Mouse (Mus musculus) MEL (cell line): ENCODE data around the gene Nkx2-9.

Experiments used
- CHD2 ChIP-seq: IDR thresholded peaks from 2 replicates; pipeline ENCODE4 v1.6.1; 2011; ENCODE audit warnings: low read length, improper control_type of control experiment
- CTCF ChIP-seq, 3 experiments: IDR thresholded peaks in 2 of 3; conservative IDR thresholded peaks in 1 of 3; 2 replicates each; pipeline ENCODE4 v1.5.1; 2011 to 2012; ENCODE audit warnings: low read length in 3 of 3, low read depth in 2 of 3, mild to moderate bottlenecking in 2 of 3, improper control_type of control experiment in 1 of 3, inconsistent platforms in 1 of 3, mixed read lengths in 1 of 3, moderate library complexity in 1 of 3; ENCODE audit not compliant: control insufficient read depth in 1 of 3, insufficient read depth in 1 of 3, poor library complexity in 1 of 3, severe bottlenecking in 1 of 3
- E2F4 ChIP-seq: IDR thresholded peaks from 2 replicates; pipeline ENCODE4 v1.6.1; 2011; ENCODE audit warnings: low read depth, low read length, improper control_type of control experiment, borderline replicate concordance
- ELF1 ChIP-seq: IDR thresholded peaks from 2 replicates; pipeline ENCODE4 v1.6.1; 2014; ENCODE audit warnings: low read depth, mild to moderate bottlenecking, inconsistent platforms, low read length, improper control_type of control experiment, moderate library complexity
- GATA1 ChIP-seq: IDR thresholded peaks from 2 replicates; pipeline ENCODE4 v1.6.1; 2011; ENCODE audit warnings: low read depth, low read length, improper control_type of control experiment
- HCFC1 ChIP-seq: IDR thresholded peaks from 2 replicates; pipeline ENCODE4 v1.6.1; 2012; ENCODE audit warnings: low read depth, mild to moderate bottlenecking, inconsistent platforms, low read length, improper control_type of control experiment, moderate library complexity
- JUND ChIP-seq: IDR thresholded peaks from 2 replicates; pipeline ENCODE4 v1.6.1; 2011; ENCODE audit warnings: low read depth, mild to moderate bottlenecking, improper control_type of control experiment, low read length
- MAZ ChIP-seq: IDR thresholded peaks from 2 replicates; pipeline ENCODE4 v1.6.1; 2012; ENCODE audit warnings: low read depth, mild to moderate bottlenecking, inconsistent platforms, low read length, improper control_type of control experiment
- NRF1 ChIP-seq: IDR thresholded peaks from 2 replicates; pipeline ENCODE4 v1.6.1; 2014; ENCODE audit warnings: low read depth, mild to moderate bottlenecking, inconsistent platforms, low read length, improper control_type of control experiment, moderate library complexity; ENCODE audit not compliant: poor library complexity, insufficient read depth, severe bottlenecking
- POLR2A ChIP-seq, 2 experiments: IDR thresholded peaks; 2 replicates each; pipeline ENCODE4 v1.6.1; 2011 to 2012; ENCODE audit warnings: low read length in 2 of 2, mild to moderate bottlenecking in 2 of 2, control low read depth in 1 of 2, improper control_type of control experiment in 1 of 2, low read depth in 1 of 2, moderate library complexity in 1 of 2; ENCODE audit not compliant: control insufficient read depth in 1 of 2, insufficient read depth in 1 of 2, poor library complexity in 1 of 2
- POLR2AphosphoS5 ChIP-seq: IDR thresholded peaks from 2 replicates; pipeline ENCODE4 v1.6.1; 2012; ENCODE audit warnings: low read depth, borderline replicate concordance, mild to moderate bottlenecking, inconsistent platforms, low read length, moderate library complexity, mixed read lengths
- TBP ChIP-seq: IDR thresholded peaks from 2 replicates; pipeline ENCODE4 v1.8.0; 2011; ENCODE audit warnings: low read depth, low read length, improper control_type of control experiment
- ZC3H11A ChIP-seq: IDR thresholded peaks from 2 replicates; pipeline ENCODE4 v1.6.1; 2012; ENCODE audit warnings: low read depth, mild to moderate bottlenecking, inconsistent platforms, low read length, improper control_type of control experiment

- no peak for TF ChIP-seq POLR2AphosphoS5
- TF ChIP-seq ZC3H11A, result peak; percentile 39; the same call in 1 of the 2 replicates
- TF ChIP-seq CTCF (IDR thresholded peaks at IDR 0.05 in 2 of 3, conservative IDR thresholded peaks at IDR 0.05 in 1 of 3; ENCODE audit: control insufficient read depth in 1 of 3, insufficient read depth in 1 of 3, low read depth in 2 of 3, low read length in 3 of 3, poor library complexity in 1 of 3, severe bottlenecking in 1 of 3), result peak; percentile 5 to 49 (median 34); a peak in 4 of 6 replicates
- TF ChIP-seq JUND, result no peak
- no peak for TF ChIP-seq ELF1
- TF ChIP-seq HCFC1, result no peak
- no peak for TF ChIP-seq E2F4
- no peak for TF ChIP-seq TBP
- TF ChIP-seq POLR2A (IDR thresholded peaks at IDR 0.05; ENCODE audit: control insufficient read depth in 1 of 2, insufficient read depth in 1 of 2, low read depth in 1 of 2, low read length in 2 of 2, poor library complexity in 1 of 2), result no peak
- TF ChIP-seq CHD2, result no peak
- no peak for TF ChIP-seq MAZ
- peak; percentile 34; the same call in 1 of the 2 replicates for TF ChIP-seq GATA1
- no peak for TF ChIP-seq NRF1
These were observed 25.3 kb downstream of the Nkx2-9 start for GRCm38 (mm10) chr12:56587830-56588229.
